Mouse (Mus musculus): ENCODE results near the gene Mgat3.

GRCm38 (mm10) chr15:80143760-80144159, 29.8 kb upstream of the Mgat3 start:
- TF ChIP-seq CTCF (IDR thresholded peaks at IDR 0.05; ENCODE audit: low read depth, low read length) (no peak), POLR2A (IDR thresholded peaks at IDR 0.05; ENCODE audit: borderline replicate concordance, low read depth, low read length) (no peak)
